Mouse (Mus musculus): ENCODE results near the gene Noxo1.
A peak's percentile ranks its signal among the peaks of the same experiment; 100 is the strongest.

Noxo1 gene

DNA sequence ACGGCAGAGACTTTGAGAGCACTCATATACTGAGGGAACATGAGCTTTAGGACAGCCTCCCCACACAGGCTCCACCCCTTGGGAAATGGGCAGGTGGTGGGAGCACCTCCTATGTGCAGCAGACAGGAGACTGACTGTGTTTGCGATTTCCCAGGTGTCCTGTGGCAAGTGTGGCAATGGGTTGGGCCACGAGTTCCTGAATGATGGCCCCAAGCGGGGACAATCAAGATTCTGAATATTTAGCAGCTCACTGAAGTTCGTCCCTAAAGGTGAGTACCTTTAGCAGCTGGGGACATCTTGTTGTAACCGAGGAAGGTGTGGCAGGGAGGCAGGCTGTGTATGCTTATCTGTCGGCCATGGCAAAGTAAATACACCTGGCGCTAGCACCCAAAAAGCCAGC is 43.9 kb downstream of the Noxo1 start:
- DNase-seq (ENCODE audit: low read depth, low spot score): no peak

DNA sequence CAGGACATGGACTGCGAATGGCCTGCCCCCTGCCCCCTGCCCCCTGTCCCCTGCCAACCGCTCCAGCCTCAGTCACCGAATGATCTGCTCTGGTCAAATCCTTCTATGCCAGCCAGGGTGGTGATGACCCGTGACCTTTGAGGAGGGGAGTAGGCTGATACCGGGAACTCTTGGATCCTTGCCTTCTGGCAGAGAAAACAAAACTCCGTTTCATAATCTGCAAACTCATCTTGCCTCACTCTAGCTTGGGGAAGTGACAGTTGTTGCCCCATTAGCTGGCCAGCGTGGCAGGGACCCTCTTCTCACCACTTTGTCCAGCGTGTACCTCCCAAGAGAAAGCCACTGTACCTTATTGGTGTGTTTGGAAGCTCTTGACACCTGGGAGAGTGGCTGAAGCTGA is 46.3 kb downstream of the Noxo1 start:
- no peak for DNase-seq (ENCODE audit: low read depth, low spot score)

DNA sequence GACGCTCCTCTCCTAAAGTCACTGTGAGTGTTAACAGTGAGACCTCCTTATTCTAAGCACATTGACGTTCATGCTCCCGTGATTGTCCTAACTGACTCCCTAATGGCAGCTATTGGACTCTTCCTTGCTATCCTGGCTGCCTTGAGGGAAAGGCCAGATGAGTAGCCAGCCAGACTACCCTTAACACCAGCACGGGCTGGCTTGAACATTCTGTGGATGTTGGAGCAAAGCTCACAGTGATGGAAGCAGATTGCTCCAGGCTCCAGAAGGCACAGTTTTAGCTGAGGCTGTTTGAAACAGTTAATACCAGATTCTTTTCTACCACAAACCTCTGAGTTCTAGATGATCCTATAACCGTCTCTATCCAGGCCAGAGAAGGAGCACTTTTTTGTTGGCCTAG is 47.9 kb downstream of the Noxo1 start:
- no peak for DNase-seq (ENCODE audit: low read depth, low spot score)

DNA sequence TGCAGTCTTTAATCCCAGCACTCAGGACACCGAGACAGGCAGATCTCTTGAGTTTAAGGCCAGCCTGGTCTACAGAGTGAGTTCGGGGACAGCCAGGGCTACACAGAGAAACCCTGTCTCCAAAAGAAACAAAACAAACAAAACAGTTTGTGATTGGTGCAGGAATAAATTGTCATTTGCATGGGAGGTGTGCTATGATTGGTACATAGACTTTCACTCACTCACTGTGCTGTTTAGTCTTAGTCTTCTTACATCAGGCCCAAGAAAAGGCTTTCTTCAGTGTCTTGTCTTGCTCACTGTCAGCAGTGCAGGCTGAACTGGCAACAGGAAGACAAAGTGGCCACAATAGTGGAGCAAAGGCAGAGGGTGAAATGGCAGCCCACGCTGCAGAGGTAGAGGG is 48.3 kb downstream of the Noxo1 start:
- DNase-seq (ENCODE audit: low read depth, low spot score): no peak

DNA sequence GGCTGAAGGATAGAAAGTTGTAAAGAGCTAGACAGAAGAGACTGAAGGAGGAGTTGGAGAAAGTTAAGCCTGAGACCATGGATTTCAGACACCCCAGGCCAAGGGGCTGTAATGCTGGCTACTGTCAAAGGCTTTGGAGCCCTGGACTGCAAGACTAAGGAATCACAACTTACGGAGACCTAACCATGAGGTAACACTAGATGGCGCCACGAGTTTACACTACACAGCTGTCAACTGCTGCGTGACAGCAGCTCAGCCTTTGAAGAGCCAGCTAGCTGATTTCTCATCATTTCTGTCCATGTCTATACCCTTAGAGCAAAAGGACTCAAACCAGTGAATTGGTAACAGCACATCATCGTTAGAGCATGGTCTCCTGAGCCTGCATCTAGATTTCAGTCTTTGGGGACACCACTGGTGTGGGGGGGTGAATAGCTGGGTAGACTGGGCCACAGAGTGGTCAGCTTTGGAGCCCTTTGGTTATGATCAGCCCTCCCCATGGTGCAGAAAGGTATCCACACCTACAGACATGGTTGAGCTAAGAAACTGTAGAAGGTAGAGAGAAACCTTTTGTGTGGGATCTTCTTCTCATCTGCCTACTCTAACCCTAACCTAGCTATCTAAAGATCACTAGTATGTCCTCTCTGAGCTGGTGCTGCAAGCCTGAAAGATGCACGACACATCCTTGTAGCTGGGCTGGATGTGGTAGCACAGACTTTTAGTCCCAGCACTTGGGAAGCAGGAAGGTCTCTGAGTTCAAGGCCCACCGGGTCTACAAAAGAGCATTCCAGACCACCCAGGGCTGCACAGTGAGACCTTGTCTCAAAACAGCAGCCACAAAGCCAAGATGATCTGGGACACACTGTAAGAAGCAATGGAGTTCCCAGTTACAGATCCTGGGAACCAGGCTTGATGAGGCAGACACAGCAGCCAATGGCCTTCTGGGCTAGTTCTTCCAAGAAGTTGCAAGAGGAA is 49.8 kb downstream of the Noxo1 start:
- DNase-seq (ENCODE audit: low read depth, low spot score): peak; percentile 80

DNA sequence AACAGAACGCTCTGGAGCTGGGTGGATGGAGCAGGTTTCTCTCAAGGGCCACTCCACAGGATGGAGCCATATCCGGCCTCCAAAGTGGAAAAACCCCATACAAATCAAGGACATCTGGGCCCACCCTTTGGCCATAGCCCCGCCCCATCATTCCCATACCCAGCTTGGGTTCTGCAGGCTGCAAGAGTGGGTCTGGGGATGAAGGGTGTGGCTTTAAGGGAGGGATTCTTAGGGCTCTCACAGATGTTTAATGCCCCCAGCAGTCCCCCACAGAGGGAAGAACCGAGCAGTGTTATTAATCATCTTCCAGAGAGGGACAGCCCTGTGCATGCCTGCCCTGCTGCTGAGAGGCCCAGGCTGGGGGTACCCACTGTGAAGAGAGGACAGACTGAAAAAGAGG is 51.0 kb downstream of the Noxo1 start:
- no peak for DNase-seq (ENCODE audit: low read depth, low spot score)

All from retina, postnatal 7 days (tissue).